Mouse (Mus musculus): ENCODE data around the gene Bsph2.

The Bsph2 gene

GRCm38 (mm10) chr7:13570967-13571366, at the start of gene Bsph2:
Gene Bsph2, minus strand, starts transcription at chr7:13571067.
- no peak for DNase-seq (ENCODE audit: low spot score)

- DNase-seq (ENCODE audit: low spot score), result no peak
Measured at GRCm38 (mm10) chr7:13511539-13511938, 59.3 kb downstream of the Bsph2 start.

All from yolk sac, embryonic 10.5 days (tissue).